Mouse (Mus musculus): Measurements from ENCODE around the gene Gfod1. TPM values are rescaled to one million over a fixed set of nuclear protein-coding genes. Genes with fewer than 3 reads are reported as not detected.

Gene Gfod1
- polyA plus RNA-seq, 1 experiment: 6.5 TPM

DNA sequence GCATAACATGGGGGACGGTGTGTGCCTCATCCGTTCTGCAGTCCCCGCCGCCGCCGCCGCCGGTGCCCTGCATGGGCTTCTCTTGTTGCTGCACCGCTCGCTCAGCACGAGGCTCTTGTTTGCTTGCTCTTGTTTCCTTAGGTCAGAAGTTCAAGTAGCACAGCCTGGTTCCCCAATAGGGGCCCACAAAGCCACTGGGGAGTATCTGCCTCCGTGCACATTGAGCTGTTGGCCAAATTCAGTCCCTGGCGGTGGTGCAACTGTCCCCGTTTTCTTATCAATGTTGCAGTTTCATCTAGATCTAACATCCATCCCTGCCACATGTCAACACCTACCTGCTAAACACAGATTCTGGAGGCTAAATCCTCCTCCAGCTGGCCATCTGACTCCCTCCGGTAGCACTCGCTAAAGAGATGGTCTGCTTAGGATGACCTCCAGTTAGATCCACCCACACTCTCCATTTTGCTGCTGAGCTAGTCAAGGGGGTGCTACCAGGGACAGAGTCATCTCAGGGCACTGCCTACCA lies 95.0 kb downstream of the Gfod1 start:
- Histone ChIP-seq H3K36me3 (ENCODE audit: control insufficient read depth, insufficient read depth) (no peaks in the 10 kb centered on the region), H3K4me3 (no peak overlapping the region), H3K4me2 (ENCODE audit: low read depth) (peak overlapping the region; percentile 24), H3K27me3 (ENCODE audit: control insufficient read depth, insufficient read depth, insufficient read length) (no peaks in the 10 kb centered on the region), H3K79me2 (ENCODE audit: control insufficient read depth, insufficient read depth) (peaks cover 12% of the 10 kb centered on the region), H3ac (ENCODE audit: control insufficient read depth, insufficient read length) (no peak overlapping the region)
- TF ChIP-seq POLR2AphosphoS2 (IDR thresholded peaks at IDR 0.05; ENCODE audit: insufficient read length, low read depth): no peak
- no peak for TF ChIP-seq MYOG (IDR thresholded peaks at IDR 0.05; ENCODE audit: control insufficient read depth in 1 of 3, insufficient read depth in 1 of 3, insufficient read length in 2 of 3, low read depth in 2 of 3)
- TF ChIP-seq TCF3 (IDR thresholded peaks at IDR 0.05; ENCODE audit: insufficient read length, low read depth): no peak
- no peak for TF ChIP-seq SRF (IDR thresholded peaks at IDR 0.05; ENCODE audit: control insufficient read depth, insufficient read length, low read depth)
- no peak for TF ChIP-seq REST (IDR thresholded peaks at IDR 0.05; ENCODE audit: insufficient read depth, insufficient read length)
- no peak for TF ChIP-seq TCF12 (IDR thresholded peaks at IDR 0.05; ENCODE audit: insufficient read depth, poor library complexity, severe bottlenecking)
- TF ChIP-seq MAX (IDR thresholded peaks at IDR 0.05; ENCODE audit: low read depth): no peak
- TF ChIP-seq CEBPB (IDR thresholded peaks at IDR 0.05; ENCODE audit: insufficient read depth, poor library complexity, severe bottlenecking): no peak
- no peak for TF ChIP-seq POLR2A (IDR thresholded peaks at IDR 0.05; ENCODE audit: insufficient read length, low read depth)
- no peak for TF ChIP-seq USF1 (IDR thresholded peaks at IDR 0.05; ENCODE audit: low read depth)
- TF ChIP-seq E2F4 (IDR thresholded peaks at IDR 0.05; ENCODE audit: insufficient read depth): no peak
- TF ChIP-seq MYOD1 (IDR thresholded peaks at IDR 0.05; ENCODE audit: control insufficient read depth in 1 of 3, insufficient read length in 2 of 3, low read depth in 2 of 3): no peak

- Histone ChIP-seq H3K4me2 (ENCODE audit: low read depth) (no peak overlapping the region), H3K4me3 (no peak overlapping the region), H3K27me3 (ENCODE audit: control insufficient read depth, insufficient read depth, insufficient read length) (no peaks in the 10 kb centered on the region), H3ac (ENCODE audit: control insufficient read depth, insufficient read length) (no peak overlapping the region), H3K36me3 (ENCODE audit: control insufficient read depth, insufficient read depth) (no peaks in the 10 kb centered on the region), H3K79me2 (ENCODE audit: control insufficient read depth, insufficient read depth) (peaks cover 12% of the 10 kb centered on the region)
- no peak for TF ChIP-seq MAX (IDR thresholded peaks at IDR 0.05; ENCODE audit: low read depth)
- TF ChIP-seq E2F4 (IDR thresholded peaks at IDR 0.05; ENCODE audit: insufficient read depth): no peak
- no peak for TF ChIP-seq CEBPB (IDR thresholded peaks at IDR 0.05; ENCODE audit: insufficient read depth, poor library complexity, severe bottlenecking)
- TF ChIP-seq POLR2A (IDR thresholded peaks at IDR 0.05; ENCODE audit: insufficient read length, low read depth): no peak
- no peak for TF ChIP-seq MYOG (IDR thresholded peaks at IDR 0.05; ENCODE audit: control insufficient read depth in 1 of 3, insufficient read depth in 1 of 3, insufficient read length in 2 of 3, low read depth in 2 of 3)
- no peak for TF ChIP-seq MYOD1 (IDR thresholded peaks at IDR 0.05; ENCODE audit: control insufficient read depth in 1 of 3, insufficient read length in 2 of 3, low read depth in 2 of 3)
- no peak for TF ChIP-seq SRF (IDR thresholded peaks at IDR 0.05; ENCODE audit: control insufficient read depth, insufficient read length, low read depth)
- TF ChIP-seq REST (IDR thresholded peaks at IDR 0.05; ENCODE audit: insufficient read depth, insufficient read length): no peak
- TF ChIP-seq USF1 (IDR thresholded peaks at IDR 0.05; ENCODE audit: low read depth): no peak
- no peak for TF ChIP-seq TCF12 (IDR thresholded peaks at IDR 0.05; ENCODE audit: insufficient read depth, poor library complexity, severe bottlenecking)
- no peak for TF ChIP-seq TCF3 (IDR thresholded peaks at IDR 0.05; ENCODE audit: insufficient read length, low read depth)
- no peak for TF ChIP-seq POLR2AphosphoS2 (IDR thresholded peaks at IDR 0.05; ENCODE audit: insufficient read length, low read depth)
Measured at GRCm38 (mm10) chr13:43206118-43206683, 97.8 kb downstream of the Gfod1 start.

DNA sequence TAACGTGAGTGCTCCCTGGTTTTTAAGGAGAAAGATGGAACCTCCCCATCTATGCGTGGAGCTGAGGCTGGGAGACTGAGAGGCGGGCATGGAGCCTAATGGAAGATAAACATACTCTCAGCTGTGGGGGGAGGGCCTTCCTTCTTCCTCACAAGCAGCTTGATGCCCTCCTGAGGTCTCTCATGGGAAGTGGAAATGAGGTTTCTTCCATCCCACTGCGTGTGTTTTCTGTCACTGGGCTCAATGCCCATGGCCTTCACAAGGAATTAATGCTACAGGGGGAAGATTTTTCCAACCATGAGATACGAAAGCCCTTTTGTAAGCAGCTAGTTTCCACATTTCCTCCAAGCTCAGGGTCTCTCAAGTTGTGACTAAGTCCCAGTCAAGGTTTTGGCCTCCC lies 100.3 kb downstream of the Gfod1 start:
- Histone ChIP-seq H3K36me3 (ENCODE audit: control insufficient read depth, insufficient read depth) (no peaks in the 10 kb centered on the region), H3K79me2 (ENCODE audit: control insufficient read depth, insufficient read depth) (peaks cover 8% of the 10 kb centered on the region), H3ac (ENCODE audit: control insufficient read depth, insufficient read length) (no peak overlapping the region), H3K27me3 (ENCODE audit: control insufficient read depth, insufficient read depth, insufficient read length) (no peaks in the 10 kb centered on the region), H3K4me2 (ENCODE audit: low read depth) (no peak overlapping the region), H3K4me3 (no peak overlapping the region)
- no peak for TF ChIP-seq TCF3 (IDR thresholded peaks at IDR 0.05; ENCODE audit: insufficient read length, low read depth)
- TF ChIP-seq TCF12 (IDR thresholded peaks at IDR 0.05; ENCODE audit: insufficient read depth, poor library complexity, severe bottlenecking): no peak
- no peak for TF ChIP-seq E2F4 (IDR thresholded peaks at IDR 0.05; ENCODE audit: insufficient read depth)
- no peak for TF ChIP-seq POLR2AphosphoS2 (IDR thresholded peaks at IDR 0.05; ENCODE audit: insufficient read length, low read depth)
- no peak for TF ChIP-seq CEBPB (IDR thresholded peaks at IDR 0.05; ENCODE audit: insufficient read depth, poor library complexity, severe bottlenecking)
- no peak for TF ChIP-seq MYOG (IDR thresholded peaks at IDR 0.05; ENCODE audit: control insufficient read depth in 1 of 3, insufficient read depth in 1 of 3, insufficient read length in 2 of 3, low read depth in 2 of 3)
- TF ChIP-seq USF1 (IDR thresholded peaks at IDR 0.05; ENCODE audit: low read depth): no peak
- TF ChIP-seq REST (IDR thresholded peaks at IDR 0.05; ENCODE audit: insufficient read depth, insufficient read length): no peak
- TF ChIP-seq POLR2A (IDR thresholded peaks at IDR 0.05; ENCODE audit: insufficient read length, low read depth): no peak
- no peak for TF ChIP-seq MYOD1 (IDR thresholded peaks at IDR 0.05; ENCODE audit: control insufficient read depth in 1 of 3, insufficient read length in 2 of 3, low read depth in 2 of 3)
- TF ChIP-seq SRF (IDR thresholded peaks at IDR 0.05; ENCODE audit: control insufficient read depth, insufficient read length, low read depth): no peak
- no peak for TF ChIP-seq MAX (IDR thresholded peaks at IDR 0.05; ENCODE audit: low read depth)

- H3K36me3 ChIP-seq (ENCODE audit: control insufficient read depth, insufficient read depth): no peaks in the 10 kb centered on the region
- H3K4me2 ChIP-seq (ENCODE audit: low read depth): no peak overlapping the region
- H3K79me2 ChIP-seq (ENCODE audit: control insufficient read depth, insufficient read depth): peaks cover 8% of the 10 kb centered on the region
- H3K27me3 ChIP-seq (ENCODE audit: control insufficient read depth, insufficient read depth, insufficient read length): no peaks in the 10 kb centered on the region
- H3K4me3 ChIP-seq: no peak overlapping the region
- TF ChIP-seq TCF12 (IDR thresholded peaks at IDR 0.05; ENCODE audit: insufficient read depth, poor library complexity, severe bottlenecking): no peak
- TF ChIP-seq REST (IDR thresholded peaks at IDR 0.05; ENCODE audit: insufficient read depth, insufficient read length): no peak
- TF ChIP-seq MAX (IDR thresholded peaks at IDR 0.05; ENCODE audit: low read depth): no peak
- no peak for TF ChIP-seq SRF (IDR thresholded peaks at IDR 0.05; ENCODE audit: control insufficient read depth, insufficient read length, low read depth)
- TF ChIP-seq MYOD1 (IDR thresholded peaks at IDR 0.05; ENCODE audit: control insufficient read depth in 1 of 3, insufficient read length in 2 of 3, low read depth in 2 of 3): no peak
- H3ac ChIP-seq (ENCODE audit: control insufficient read depth, insufficient read length): no peak overlapping the region
Measured at GRCm38 (mm10) chr13:43203234-43203633, 100.7 kb downstream of the Gfod1 start.

All from myocyte (in vitro differentiated cells).